Mouse (Mus musculus) kidney, postnatal 14 days (tissue): ENCODE measurements at regions not wholly inside any gene's neighbourhood (a gene's known extent, or its start where the extent isn't known, plus 50 kb on each side); places are given as distances from the start of the nearest gene placed in this dataset.
A peak's percentile ranks its signal among the peaks of the same experiment; 100 is the strongest.

Experiments
- DNase-seq: peaks from one replicate; pipeline ENCODE4 v3.0.0; 2022; ENCODE audit warnings: mixed read lengths

DNA sequence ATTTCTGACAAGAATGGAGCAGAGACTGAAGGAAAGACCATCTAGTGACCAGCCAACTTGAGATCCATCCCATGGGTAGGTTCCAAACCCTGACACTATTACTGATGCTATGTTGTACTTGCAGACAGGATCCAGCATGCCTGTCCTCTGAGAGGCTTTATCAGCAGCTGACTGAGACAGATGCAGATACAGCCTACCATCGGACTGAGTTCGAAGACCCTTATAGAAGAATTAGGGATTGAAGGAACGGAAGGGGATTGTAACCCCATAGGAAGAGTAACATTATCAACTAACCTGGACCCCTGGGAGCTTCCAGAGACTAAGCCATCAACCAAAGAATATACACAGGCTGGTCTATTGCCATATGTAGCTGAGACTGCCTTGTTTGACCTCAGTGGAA lies 183.1 kb upstream of the Adcy2 start:
- no peak for DNase-seq

GRCm38 (mm10) chr13:69190661-69191060 lies 191.3 kb upstream of the Adcy2 start:
- no peak for DNase-seq

DNA sequence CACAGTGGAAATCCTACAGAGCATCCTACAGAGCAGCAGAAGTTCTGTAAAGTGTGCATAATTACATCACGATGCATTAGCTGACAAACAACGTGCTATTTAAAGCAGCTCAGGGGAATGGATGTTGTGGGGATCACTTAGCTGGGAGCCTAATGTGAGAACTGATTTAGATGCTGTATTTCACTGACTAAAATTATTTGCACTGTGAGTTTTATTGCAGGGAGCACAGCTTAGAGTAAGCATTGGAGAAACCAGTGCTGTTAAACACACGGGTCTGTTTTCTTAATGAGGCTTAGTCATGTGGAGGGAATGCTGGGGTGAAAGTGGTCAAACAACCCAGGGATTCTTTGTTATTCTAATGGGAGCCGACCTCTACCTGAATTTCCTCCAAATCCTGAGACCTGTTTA lies 197.1 kb upstream of the Adcy2 start:
- no peak for DNase-seq

GRCm38 (mm10) chr13:69207741-69208568 lies 208.6 kb upstream of the Adcy2 start:
- DNase-seq = no peak

DNA sequence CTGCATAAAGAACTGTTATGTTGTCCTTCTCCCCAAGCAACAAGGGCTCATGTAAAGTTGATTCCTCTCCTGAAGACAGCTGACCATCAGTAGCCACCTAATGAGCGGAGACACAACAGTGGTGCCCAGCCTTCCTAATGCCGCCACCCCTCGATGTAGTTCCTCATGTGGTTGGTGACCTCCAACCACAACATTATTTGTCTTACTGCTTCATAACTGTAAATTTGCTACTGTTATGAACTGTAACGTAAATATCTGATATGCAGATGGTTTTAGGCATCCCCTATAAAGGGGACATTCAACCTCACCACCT lies 209.2 kb upstream of the Adcy2 start:
- no peak for DNase-seq

- no peak for DNase-seq
These were observed 217.2 kb upstream of the Adcy2 start for GRCm38 (mm10) chr13:69216579-69216978.

GRCm38 (mm10) chr13:69220425-69220824 lies 221.1 kb upstream of the Adcy2 start:
- DNase-seq = peak; percentile 10

DNA sequence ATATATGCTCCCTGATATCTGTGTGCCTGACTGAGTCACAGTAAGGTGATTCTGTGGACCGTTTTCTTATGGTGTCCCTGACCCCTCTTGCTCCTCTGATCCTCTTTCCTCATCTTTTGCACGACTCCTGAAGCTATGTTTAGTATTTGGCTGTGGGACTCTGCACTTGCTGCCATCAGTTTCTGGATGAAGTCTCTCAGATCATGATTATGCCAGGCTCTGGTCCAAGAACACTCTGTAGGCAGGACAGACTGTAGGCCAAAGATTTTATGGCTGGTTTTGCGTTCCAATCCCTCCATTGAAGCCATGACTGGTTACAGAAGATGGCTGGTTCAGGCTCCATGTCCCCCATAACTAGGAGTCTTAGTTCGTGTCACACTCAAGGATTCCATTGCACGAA lies 227.2 kb upstream of the Adcy2 start:
- DNase-seq = no peak

DNA sequence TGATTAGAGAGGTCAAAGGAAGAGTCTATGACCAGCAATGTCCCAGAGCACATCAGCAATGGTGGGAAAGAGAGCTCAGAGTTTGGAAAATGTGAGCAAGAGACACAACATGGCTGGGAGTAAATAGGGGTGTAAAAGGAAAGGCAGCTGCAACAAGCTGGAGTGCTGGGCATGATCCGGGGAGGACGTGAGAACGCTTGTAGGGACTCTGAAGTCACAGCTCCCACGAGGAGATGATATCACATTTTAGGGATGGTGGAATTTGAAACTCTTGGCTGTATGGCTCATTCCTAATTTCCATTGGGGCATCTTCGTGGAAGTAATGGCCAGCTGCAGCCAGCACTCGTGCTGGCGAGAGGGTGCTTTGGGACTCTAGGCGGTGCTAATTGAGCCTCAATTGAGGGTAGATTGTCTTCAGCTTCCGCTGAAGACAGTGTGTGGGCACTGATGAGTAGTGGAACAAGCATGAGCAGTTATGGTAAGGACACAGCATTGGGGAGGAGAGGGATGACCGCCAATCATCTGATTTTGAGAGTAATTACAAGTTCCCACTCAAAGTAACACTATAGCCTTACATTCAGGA lies 231.1 kb upstream of the Adcy2 start:
- DNase-seq = no peak

GRCm38 (mm10) chr13:69236386-69236785 lies 237.0 kb upstream of the Adcy2 start:
- DNase-seq = no peak

DNA sequence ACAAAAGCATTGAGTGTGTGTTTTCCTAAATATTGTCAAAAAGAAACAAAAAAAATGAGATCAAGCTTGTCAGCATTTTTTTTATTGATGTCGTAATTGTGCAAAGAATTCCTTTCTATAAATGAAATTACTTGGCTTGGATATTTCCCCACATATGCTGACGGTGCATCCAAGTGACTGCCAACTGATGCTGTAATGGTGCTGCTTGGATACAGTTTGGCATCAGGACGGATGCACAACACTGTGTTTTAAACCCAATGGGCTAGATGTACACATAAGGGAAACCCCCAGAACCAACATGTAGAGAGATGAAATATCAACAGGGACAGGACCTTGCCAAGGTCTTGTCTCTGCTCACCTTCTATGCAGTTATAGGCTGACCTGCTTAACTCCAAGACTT lies 238.6 kb upstream of the Adcy2 start:
- no peak for DNase-seq

DNA sequence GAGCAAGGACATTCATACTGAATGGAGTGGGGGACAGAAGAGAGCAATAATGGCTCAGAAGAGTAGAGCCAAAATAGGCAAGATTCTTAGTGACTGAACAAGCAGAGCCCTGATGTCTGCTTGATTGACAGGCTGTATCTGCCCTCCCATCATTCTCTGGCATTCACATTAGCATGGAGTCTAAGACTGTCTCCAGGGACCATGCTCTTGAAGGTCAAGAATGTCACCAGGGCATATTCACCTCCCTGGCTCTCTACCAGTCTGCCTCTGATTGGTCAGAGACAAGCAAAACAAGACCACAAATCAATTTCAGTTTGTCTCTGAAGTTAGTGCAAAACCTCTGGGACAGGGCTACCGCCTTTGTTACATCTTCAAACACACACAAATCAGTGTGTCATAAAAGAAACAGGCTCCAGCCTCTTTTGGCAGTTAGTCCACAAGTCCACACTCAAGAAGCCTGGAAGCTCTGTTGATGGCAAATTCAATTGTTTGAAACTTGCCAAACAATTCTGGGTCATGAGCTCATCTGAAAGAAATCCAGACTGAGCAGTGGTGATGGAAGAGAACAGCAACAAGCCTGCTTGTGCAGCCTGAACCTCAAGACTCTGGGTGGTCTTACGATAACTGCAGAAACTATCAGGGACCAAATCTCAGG lies 240.0 kb upstream of the Adcy2 start:
- peak; percentile 8 for DNase-seq

- DNase-seq = no peak
These were observed 243.4 kb upstream of the Adcy2 start for GRCm38 (mm10) chr13:69242544-69243296.

DNA sequence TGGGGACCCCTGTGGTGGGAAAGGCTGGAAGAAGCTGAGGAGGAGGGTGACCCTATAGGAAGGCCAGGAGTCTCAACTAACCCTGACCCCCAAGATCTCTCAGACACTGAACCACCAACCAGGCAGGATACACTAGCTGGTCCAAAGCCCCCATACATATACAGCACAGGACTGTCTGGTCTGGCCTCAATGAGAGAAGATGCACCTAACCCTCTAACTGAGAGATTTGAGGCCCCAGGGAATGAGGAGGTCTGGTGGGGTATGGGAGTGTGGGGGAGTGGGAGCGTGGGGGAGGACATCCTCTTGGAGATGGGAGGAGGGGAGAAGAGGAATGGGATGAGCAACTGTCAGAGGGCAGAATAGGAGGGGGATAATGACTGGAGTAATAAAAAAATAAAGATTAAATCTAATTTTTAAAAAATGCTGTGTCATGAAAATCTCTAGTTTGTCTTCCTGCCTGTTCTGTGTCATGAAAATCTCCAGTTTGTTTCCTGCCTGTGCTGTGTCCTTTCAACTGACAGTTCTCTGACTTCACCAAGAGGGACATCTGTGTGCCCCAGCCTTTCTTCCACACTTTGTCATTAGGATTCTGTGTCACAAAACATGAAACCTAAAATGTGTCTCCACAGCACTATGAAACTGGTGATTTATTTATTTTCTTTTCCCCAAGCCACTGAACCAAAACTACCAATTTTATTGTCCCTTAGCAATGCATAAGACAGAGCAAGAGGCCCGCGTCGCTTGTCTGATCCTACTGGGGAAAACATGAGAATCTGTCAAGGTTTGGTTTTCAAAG lies 251.2 kb upstream of the Adcy2 start:
- DNase-seq = no peak

DNA sequence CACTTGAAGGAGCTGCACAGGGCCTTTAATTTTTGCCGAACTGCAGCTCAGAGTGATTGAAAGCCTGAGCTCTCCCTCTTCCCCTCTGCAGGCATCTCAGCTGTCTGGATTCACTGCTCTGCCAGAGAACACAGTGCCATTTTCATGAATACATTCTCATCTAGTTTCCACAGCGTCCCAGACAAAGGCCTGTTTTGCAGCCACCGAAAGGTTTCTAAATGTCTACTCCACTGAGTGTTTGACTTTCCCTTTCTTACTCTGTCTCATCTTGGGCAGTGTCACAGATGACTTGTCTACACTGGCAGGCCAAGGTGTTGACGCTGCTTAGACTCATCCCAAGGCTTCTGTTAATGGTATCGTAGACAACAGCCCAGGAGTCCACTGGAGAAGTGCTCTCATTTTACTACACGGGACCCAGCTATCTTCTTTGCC lies 251.8 kb upstream of the Adcy2 start:
- no peak for DNase-seq

- no peak for DNase-seq
These were observed 253.0 kb upstream of the Adcy2 start for GRCm38 (mm10) chr13:69252335-69252734.

GRCm38 (mm10) chr13:69260485-69260884 lies 261.1 kb upstream of the Adcy2 start:
- no peak for DNase-seq

GRCm38 (mm10) chr13:69260972-69261371 lies 261.6 kb upstream of the Adcy2 start:
- no peak for DNase-seq

GRCm38 (mm10) chr13:69263722-69264121 lies 264.4 kb upstream of the Adcy2 start:
- DNase-seq = no peak

DNA sequence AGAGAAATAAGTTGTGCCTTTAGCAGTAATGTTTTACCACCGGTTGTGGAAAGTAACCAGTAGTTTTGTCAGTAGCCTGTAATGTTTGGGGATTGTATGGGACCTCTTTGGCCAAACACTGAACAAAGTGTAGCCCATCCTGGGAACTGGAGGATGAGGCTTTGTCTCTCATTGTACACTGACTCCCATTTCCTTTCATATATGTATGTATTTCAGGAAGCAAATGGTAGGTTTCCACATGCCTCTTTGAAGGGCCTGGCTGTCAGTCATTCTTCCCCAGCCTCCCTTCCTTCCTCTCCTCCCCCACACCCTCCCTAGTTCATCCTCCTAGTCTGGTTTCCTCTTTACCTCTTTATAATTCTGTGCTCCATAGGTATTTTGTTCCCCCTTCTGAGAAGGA lies 266.7 kb upstream of the Adcy2 start:
- no peak for DNase-seq

DNA sequence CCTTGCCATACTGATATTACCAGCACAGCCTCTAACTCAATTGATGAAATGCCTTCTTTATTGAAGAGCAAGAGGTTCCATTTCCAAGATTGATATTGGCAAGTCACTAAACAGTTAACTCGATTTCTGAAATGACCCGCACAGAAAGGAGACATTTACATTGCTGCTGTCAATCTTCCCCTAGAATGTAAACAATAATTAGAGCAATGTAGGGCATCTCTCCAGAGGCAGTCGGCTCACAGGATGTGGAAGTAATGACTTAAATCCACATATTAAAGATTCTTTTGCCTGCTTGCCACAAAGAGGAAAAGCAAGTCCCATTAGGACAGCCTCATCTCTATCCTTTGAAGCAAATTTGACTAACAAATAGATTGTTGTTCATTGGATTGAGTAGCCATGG lies 261.0 kb upstream of the Nsun2 start:
- DNase-seq = no peak

DNA sequence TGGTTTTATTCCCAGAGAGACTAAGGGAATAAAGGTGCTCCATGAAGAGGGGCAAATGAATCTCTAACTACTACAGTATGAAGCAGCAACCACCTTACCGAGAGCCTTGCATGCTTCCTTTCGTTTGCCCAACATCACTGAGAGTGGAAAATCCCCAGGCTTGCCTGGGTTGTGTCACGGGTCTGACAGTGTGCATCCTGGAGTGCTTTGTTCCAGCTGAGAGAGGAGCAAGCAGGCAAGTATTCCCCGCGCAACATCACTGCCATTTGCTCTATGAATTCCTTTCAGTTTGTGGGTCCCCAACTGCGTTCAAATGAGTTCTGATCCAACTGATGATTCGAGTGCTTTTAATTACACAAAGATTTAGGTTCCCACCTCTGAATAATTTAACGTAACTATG lies 253.9 kb upstream of the Nsun2 start:
- DNase-seq = no peak

- DNase-seq = no peak
These were observed 239.1 kb upstream of the Nsun2 start for GRCm38 (mm10) chr13:69294483-69294882.
